Mouse (Mus musculus): ENCODE data around the gene Gm10320. TPM values are rescaled to one million over a fixed set of nuclear protein-coding genes. Genes with fewer than 3 reads are reported as not detected.

Gm10320 gene
- polyA plus RNA-seq, 1 experiment = 1.1 TPM

DNA sequence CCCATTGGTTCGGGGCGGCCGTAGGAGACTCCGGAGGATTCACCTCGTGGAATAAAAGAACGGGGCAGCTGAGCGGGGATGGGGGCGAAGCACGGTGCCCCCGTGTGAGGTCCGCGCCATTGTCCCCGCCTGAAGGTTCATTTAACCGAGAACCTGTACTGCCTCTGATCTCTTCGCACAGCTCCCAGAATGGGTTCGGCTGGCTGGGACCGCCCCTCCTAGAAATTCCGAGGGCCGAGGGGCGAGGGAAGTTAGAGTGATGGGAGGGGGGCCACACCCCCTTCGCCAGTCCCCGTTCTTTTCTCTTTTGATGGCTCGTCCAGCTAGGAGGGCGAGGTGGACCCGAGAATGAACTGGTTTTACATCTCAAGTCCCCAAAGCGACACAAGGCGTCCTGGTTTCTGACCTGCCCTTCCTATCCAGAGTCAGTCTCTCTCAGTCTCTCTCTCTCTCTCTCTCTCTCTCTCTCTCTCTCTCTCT is 12.4 kb upstream of the Gm10320 start:
- Histone ChIP-seq H3K36me3 (ENCODE audit: control insufficient read depth, insufficient read depth, low read length) (no peaks in the 10 kb centered on the region), H3K4me3 (ENCODE audit: low read depth, low read length) (0 out of 2 replicates have a peak overlapping the region, but pooled peaks have one; percentile 1), H3K4me1 (ENCODE audit: control insufficient read depth, insufficient read depth, insufficient read length, low read length) (no peaks in the 10 kb centered on the region), H3K27ac (ENCODE audit: insufficient read depth, low read depth, low read length) (no peak overlapping the region), H3K27me3 (ENCODE audit: control insufficient read depth, insufficient read depth, low read length) (peaks cover 75% of the 10 kb centered on the region)
- WGBS = 4% methylated on average over 27 of the region's 27 CpGs
- TF ChIP-seq POLR2A (IDR thresholded peaks at IDR 0.05; ENCODE audit: low read depth, low read length) (no peak), CTCF (IDR thresholded peaks at IDR 0.05; ENCODE audit: extremely low read depth, insufficient read length, insufficient replicate concordance, low read depth, low read length) (no peak)

DNA sequence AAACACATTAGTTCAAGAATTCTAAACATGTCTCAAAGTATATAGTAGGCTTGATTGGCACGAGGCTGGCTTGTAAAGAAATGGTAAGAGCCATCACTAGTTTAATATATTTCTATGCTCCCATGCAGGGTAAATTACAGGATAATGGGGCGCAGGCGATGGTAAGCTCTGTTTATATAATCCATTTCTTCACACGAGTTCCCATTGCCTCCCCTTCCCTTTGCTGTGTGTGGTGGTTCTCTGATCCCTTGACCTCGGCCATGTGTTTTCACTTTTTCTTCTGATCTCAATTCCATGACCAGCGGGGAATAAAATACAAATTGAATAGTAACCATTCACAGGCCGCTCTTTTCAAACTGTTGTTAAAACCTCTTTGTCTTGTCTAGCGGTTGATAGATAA is 11.8 kb upstream of the Gm10320 start:
- Histone ChIP-seq H3K27ac (ENCODE audit: insufficient read depth, low read depth, low read length) (no peak overlapping the region), H3K27me3 (ENCODE audit: control insufficient read depth, insufficient read depth, low read length) (peaks cover 75% of the 10 kb centered on the region), H3K4me3 (ENCODE audit: low read depth, low read length) (no peak overlapping the region), H3K36me3 (ENCODE audit: control insufficient read depth, insufficient read depth, low read length) (no peaks in the 10 kb centered on the region), H3K4me1 (ENCODE audit: control insufficient read depth, insufficient read depth, insufficient read length, low read length) (no peaks in the 10 kb centered on the region)
- WGBS = 10% methylated on average over 8 of the region's 8 CpGs
- TF ChIP-seq CTCF (IDR thresholded peaks at IDR 0.05; ENCODE audit: extremely low read depth, insufficient read length, insufficient replicate concordance, low read depth, low read length) = no peak
- no peak for TF ChIP-seq POLR2A (IDR thresholded peaks at IDR 0.05; ENCODE audit: low read depth, low read length)

GRCm38 (mm10) chr13:98502813-98503341 is 11.1 kb upstream of the Gm10320 start:
- WGBS = 2% methylated on average over 27 of the region's 27 CpGs
- Histone ChIP-seq H3K4me3 (ENCODE audit: low read depth, low read length) (peak overlapping the region; percentile 2; the same call in 1 of the 2 replicates), H3K4me1 (ENCODE audit: control insufficient read depth, insufficient read depth, insufficient read length, low read length) (no peaks in the 10 kb centered on the region), H3K27ac (ENCODE audit: insufficient read depth, low read depth, low read length) (no peak overlapping the region), H3K27me3 (ENCODE audit: control insufficient read depth, insufficient read depth, low read length) (peaks cover 71% of the 10 kb centered on the region), H3K36me3 (ENCODE audit: control insufficient read depth, insufficient read depth, low read length) (no peaks in the 10 kb centered on the region)
- TF ChIP-seq CTCF (IDR thresholded peaks at IDR 0.05; ENCODE audit: extremely low read depth, insufficient read length, insufficient replicate concordance, low read depth, low read length) (no peak), POLR2A (IDR thresholded peaks at IDR 0.05; ENCODE audit: low read depth, low read length) (no peak)

DNA sequence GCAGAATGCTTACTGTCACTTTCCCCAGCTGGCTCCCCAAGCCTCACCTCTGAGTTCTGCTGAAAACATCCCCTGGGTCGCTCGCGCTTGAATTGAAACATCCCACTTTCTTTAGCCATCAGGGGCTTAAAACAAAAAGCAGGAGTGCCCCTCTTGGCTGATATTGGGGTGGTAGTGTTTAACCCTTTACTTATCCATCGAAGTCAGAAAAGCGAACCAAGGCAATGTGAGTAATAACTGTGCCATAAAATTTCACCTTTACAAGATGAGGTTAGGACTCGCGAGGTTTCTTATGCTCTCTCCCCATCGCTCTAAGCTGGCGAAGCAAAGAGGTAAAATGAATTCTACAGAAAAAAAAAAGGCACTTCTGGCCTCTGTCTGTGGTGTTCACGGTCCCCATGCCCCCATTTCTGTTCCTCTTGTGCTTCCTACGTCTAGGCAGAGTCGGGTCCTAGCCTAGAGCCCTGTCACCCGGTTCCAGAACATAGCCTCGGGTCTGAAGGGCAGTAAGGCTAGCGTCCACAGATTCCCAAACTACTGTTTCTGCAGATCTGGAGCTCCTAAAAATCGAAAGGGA is 10.5 kb upstream of the Gm10320 start:
- Histone ChIP-seq H3K4me1 (ENCODE audit: control insufficient read depth, insufficient read depth, insufficient read length, low read length) (no peaks in the 10 kb centered on the region), H3K27me3 (ENCODE audit: control insufficient read depth, insufficient read depth, low read length) (peaks cover 68% of the 10 kb centered on the region), H3K27ac (ENCODE audit: insufficient read depth, low read depth, low read length) (no peak overlapping the region), H3K36me3 (ENCODE audit: control insufficient read depth, insufficient read depth, low read length) (no peaks in the 10 kb centered on the region), H3K4me3 (ENCODE audit: low read depth, low read length) (no peak overlapping the region)
- TF ChIP-seq CTCF (IDR thresholded peaks at IDR 0.05; ENCODE audit: extremely low read depth, insufficient read length, insufficient replicate concordance, low read depth, low read length) (no peak), POLR2A (IDR thresholded peaks at IDR 0.05; ENCODE audit: low read depth, low read length) (no peak)
- WGBS = 3% methylated on average over 16 of the region's 16 CpGs

DNA sequence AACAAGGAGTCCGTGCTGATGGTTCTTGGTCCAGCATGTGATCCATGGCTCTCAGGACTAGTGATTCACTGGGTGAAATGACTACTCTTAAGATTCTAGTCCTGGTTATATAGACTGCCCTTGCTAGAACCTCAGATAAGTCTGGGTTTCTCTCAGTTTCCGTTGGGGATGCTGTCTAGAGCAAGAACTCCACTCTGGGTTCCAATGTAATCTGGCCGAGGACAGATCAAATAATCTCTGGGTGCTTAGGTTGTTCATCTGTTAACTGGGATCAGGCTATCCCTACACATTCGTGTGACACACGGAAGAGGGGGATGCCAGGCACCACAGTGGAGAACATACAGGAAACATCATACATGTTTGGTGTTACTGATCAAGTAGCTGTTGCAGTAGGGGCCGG is 9.5 kb upstream of the Gm10320 start:
- H3K27me3 ChIP-seq (ENCODE audit: control insufficient read depth, insufficient read depth, low read length) = peaks cover 61% of the 10 kb centered on the region
- H3K36me3 ChIP-seq (ENCODE audit: control insufficient read depth, insufficient read depth, low read length) = no peaks in the 10 kb centered on the region
- no peak overlapping the region for H3K4me3 ChIP-seq (ENCODE audit: low read depth, low read length)
- 13% methylated on average over 6 of the region's 6 CpGs for WGBS
- no peaks in the 10 kb centered on the region for H3K4me1 ChIP-seq (ENCODE audit: control insufficient read depth, insufficient read depth, insufficient read length, low read length)
- TF ChIP-seq CTCF (IDR thresholded peaks at IDR 0.05; ENCODE audit: extremely low read depth, insufficient read length, insufficient replicate concordance, low read depth, low read length) (no peak), POLR2A (IDR thresholded peaks at IDR 0.05; ENCODE audit: low read depth, low read length) (no peak)
- H3K27ac ChIP-seq (ENCODE audit: insufficient read depth, low read depth, low read length) = no peak overlapping the region

- no peak overlapping the region for H3K4me3 ChIP-seq (ENCODE audit: low read depth, low read length)
- TF ChIP-seq CTCF (IDR thresholded peaks at IDR 0.05; ENCODE audit: extremely low read depth, insufficient read length, insufficient replicate concordance, low read depth, low read length) = no peak
- no peak for TF ChIP-seq POLR2A (IDR thresholded peaks at IDR 0.05; ENCODE audit: low read depth, low read length)
- WGBS = 30% methylated on average over 13 of the region's 13 CpGs
- peaks cover 55% of the 10 kb centered on the region for H3K27me3 ChIP-seq (ENCODE audit: control insufficient read depth, insufficient read depth, low read length)
- H3K36me3 ChIP-seq (ENCODE audit: control insufficient read depth, insufficient read depth, low read length) = no peaks in the 10 kb centered on the region
- no peaks in the 10 kb centered on the region for H3K4me1 ChIP-seq (ENCODE audit: control insufficient read depth, insufficient read depth, insufficient read length, low read length)
- H3K27ac ChIP-seq (ENCODE audit: insufficient read depth, low read depth, low read length) = no peak overlapping the region
Measured at GRCm38 (mm10) chr13:98500471-98501125, 8.8 kb upstream of the Gm10320 start.

- Histone ChIP-seq H3K27me3 (ENCODE audit: control insufficient read depth, insufficient read depth, low read length) (peaks cover 34% of the 10 kb centered on the region), H3K4me3 (ENCODE audit: low read depth, low read length) (no peak overlapping the region), H3K36me3 (ENCODE audit: control insufficient read depth, insufficient read depth, low read length) (no peaks in the 10 kb centered on the region), H3K4me1 (ENCODE audit: control insufficient read depth, insufficient read depth, insufficient read length, low read length) (no peaks in the 10 kb centered on the region), H3K27ac (ENCODE audit: insufficient read depth, low read depth, low read length) (no peak overlapping the region)
- TF ChIP-seq POLR2A (IDR thresholded peaks at IDR 0.05; ENCODE audit: low read depth, low read length) = no peak
- no peak for TF ChIP-seq CTCF (IDR thresholded peaks at IDR 0.05; ENCODE audit: extremely low read depth, insufficient read length, insufficient replicate concordance, low read depth, low read length)
- WGBS = 65% methylated on average over 5 of the region's 5 CpGs
Measured at GRCm38 (mm10) chr13:98498561-98498960, 6.8 kb upstream of the Gm10320 start.

All from small intestine, adult 2 months (tissue).